Mouse (Mus musculus): ENCODE results near the gene Cpsf4.
"Not testable (repeated sequence)": the region's sequence is repeated elsewhere in the genome, so short reads cannot be mapped to it uniquely, and the experiment has no call there.

Gene Cpsf4

GRCm38 (mm10) chr5:145185244-145185643, 18.2 kb downstream of the Cpsf4 start:
- DNase-seq (ENCODE audit: low spot score), result no peak

GRCm38 (mm10) chr5:145189416-145189815, 22.4 kb downstream of the Cpsf4 start:
- DNase-seq (ENCODE audit: low spot score), result no peak

- no peak for DNase-seq (ENCODE audit: low spot score)
These were observed 23.4 kb downstream of the Cpsf4 start for GRCm38 (mm10) chr5:145190373-145190772.

GRCm38 (mm10) chr5:145190875-145191798, 24.1 kb downstream of the Cpsf4 start:
- DNase-seq (ENCODE audit: low spot score), result peak; percentile 81

GRCm38 (mm10) chr5:145191962-145192361, 24.9 kb downstream of the Cpsf4 start, which contains the start of gene Atp5j2:
TSS of gene Atp5j2 (minus strand) at chr5:145192062.
- no peak for DNase-seq (ENCODE audit: low spot score)

GRCm38 (mm10) chr5:145200387-145200786, 33.4 kb downstream of the Cpsf4 start:
- DNase-seq (ENCODE audit: low spot score), result no peak

- DNase-seq (ENCODE audit: low spot score), result peak; percentile 88
These were observed 34.4 kb downstream of the Cpsf4 start, which contains the start of gene Zkscan14 for GRCm38 (mm10) chr5:145201321-145201991. TSS of gene Zkscan14 (minus strand) at chr5:145201868.

- no peak for DNase-seq (ENCODE audit: low spot score)
These were observed 35.4 kb downstream of the Cpsf4 start for GRCm38 (mm10) chr5:145202446-145202845.

- peak; percentile 97 for DNase-seq (ENCODE audit: low spot score)
These were observed 37.1 kb downstream of the Cpsf4 start, which contains the start of gene Zkscan5 for GRCm38 (mm10) chr5:145203936-145204691. TSS of gene Zkscan5 (plus strand) at chr5:145204562.

- DNase-seq (ENCODE audit: low spot score), result no peak
These were observed 38.0 kb downstream of the Cpsf4 start for GRCm38 (mm10) chr5:145205041-145205440.

GRCm38 (mm10) chr5:145207385-145207784, 40.4 kb downstream of the Cpsf4 start:
- no peak for DNase-seq (ENCODE audit: low spot score)

- DNase-seq (ENCODE audit: low spot score), result no peak
These were observed 40.9 kb downstream of the Cpsf4 start for GRCm38 (mm10) chr5:145207954-145208353.

- not testable (repeated sequence) for DNase-seq (ENCODE audit: low spot score)
These were observed 41.4 kb downstream of the Cpsf4 start for GRCm38 (mm10) chr5:145208391-145208790.

GRCm38 (mm10) chr5:145211340-145211739, 44.3 kb downstream of the Cpsf4 start:
- no peak for DNase-seq (ENCODE audit: low spot score)

GRCm38 (mm10) chr5:145212216-145212615, 45.2 kb downstream of the Cpsf4 start:
- no peak for DNase-seq (ENCODE audit: low spot score)

- no peak for DNase-seq (ENCODE audit: low spot score)
These were observed 46.5 kb downstream of the Cpsf4 start for GRCm38 (mm10) chr5:145213505-145213904.

- DNase-seq (ENCODE audit: low spot score), result no peak
These were observed 47.7 kb downstream of the Cpsf4 start for GRCm38 (mm10) chr5:145214679-145215078.

- DNase-seq (ENCODE audit: low spot score), result no peak
These were observed 50.7 kb downstream of the Cpsf4 start for GRCm38 (mm10) chr5:145217746-145218145.

- no peak for DNase-seq (ENCODE audit: low spot score)
These were observed 51.2 kb downstream of the Cpsf4 start for GRCm38 (mm10) chr5:145218206-145218605.

- no peak for DNase-seq (ENCODE audit: low spot score)
These were observed 51.7 kb downstream of the Cpsf4 start for GRCm38 (mm10) chr5:145218671-145219070.

GRCm38 (mm10) chr5:145219981-145220380, 53.0 kb downstream of the Cpsf4 start:
- no peak for DNase-seq (ENCODE audit: low spot score)

GRCm38 (mm10) chr5:145222840-145223239, 55.8 kb downstream of the Cpsf4 start:
- no peak for DNase-seq (ENCODE audit: low spot score)

Data from T-cell, adult 2 months (primary cell).